Mouse (Mus musculus) left cerebral cortex, adult 18-20 months (tissue): ENCODE measurements around the gene Chrna10. TPM values are rescaled to one million over a fixed set of nuclear protein-coding genes. Genes with fewer than 3 reads are reported as not detected.

ENCODE experiments used
- DNase-seq, 2 experiments: peaks; one replicate each; pipeline ENCODE4 v3.0.0; 2021 to 2022; ENCODE audit warnings: low spot score in 2 of 2, mixed read lengths in 1 of 2
- total RNA-seq, 2 experiments: library from RNA; stranded (reverse); gene quantifications; 2 replicates each; pipeline ENCODE4 v1.2.3; 2021

The Chrna10 gene
- total RNA-seq, 2 experiments from 2014 or later = 0.30 to 0.46 TPM

DNA sequence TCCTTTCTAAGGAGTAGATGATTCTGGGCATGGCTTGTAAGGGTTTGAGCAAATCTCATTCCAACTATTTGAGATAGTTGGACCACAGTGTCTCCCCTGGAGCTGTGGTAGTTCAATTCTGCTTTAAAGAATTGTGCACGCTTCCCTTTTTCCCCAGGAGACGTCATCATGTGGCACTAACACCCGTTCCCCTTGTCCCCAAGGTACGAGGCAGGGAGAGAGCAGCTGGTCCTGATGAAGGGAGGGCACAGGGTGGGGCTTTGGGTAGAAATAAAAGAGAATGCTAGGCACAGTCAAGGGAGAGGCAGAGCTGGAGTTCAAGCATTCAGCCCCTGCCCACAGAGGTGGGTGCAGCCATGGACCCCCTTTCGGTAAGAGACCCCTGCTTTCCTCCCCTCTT, 33.8 kb downstream of the Chrna10 start, which contains the start of gene Trpc2:
Trpc2 (plus strand) TSS at position 301 of the 400 bp plus-strand sequence.
- DNase-seq = no peak

DNA sequence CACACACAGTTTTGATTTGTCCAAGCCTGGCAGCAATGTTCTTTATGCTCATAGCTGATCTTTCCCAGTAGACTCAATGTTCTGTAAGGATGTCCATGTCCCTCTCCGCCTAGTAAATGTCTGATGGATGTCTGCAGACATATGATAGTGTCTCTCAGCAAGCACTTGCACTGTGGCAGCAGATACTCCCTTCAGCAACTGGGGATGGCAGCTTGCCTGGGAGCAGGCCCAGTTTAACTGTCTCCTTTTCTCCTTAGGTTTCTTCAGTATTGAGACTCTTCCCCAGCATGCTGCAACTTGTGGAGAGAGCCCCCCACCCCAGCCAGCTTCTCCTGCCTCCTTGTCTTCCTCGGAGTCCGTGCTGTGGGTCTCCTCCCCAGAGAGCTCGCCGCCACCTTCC, 34.8 kb downstream of the Chrna10 start:
- no peak for DNase-seq

DNA sequence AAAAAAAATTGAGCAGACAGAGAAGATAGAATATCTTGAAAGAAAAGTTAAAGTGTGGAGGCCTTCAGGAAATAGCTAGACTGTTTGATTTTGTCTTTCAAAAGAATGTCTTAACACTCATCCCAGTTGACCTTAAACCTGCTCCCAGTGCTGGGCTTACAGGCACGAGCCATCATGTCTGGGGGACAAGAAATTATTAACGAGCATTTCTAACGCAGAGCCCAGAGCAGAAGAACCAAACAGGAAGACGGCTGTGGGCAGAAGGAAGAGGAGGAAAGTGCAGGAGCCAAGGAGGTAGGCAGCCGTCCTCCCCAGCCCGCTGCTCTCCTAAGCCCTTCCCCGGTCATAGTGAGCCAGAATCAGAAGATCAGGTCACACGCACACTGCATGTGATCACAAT, 36.3 kb downstream of the Chrna10 start:
- DNase-seq = no peak

DNA sequence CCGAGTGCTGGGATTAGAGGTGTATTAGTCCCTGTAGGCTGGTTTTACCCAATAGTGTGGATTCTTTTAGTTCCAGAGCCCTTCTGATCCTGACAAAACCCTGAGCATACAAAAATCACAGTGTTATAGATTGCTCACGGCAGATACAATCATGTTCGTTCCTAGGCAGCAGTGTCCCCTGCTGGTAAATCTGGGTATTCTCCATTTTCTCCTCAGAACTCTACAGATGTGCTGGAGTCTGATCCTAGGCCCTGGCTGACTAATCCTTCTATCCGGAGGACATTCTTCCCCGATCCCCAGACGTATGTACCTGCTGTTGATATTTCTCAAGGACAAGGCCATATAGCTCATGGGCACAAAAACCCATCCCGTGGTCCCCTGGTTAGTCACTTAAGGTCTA, 38.1 kb downstream of the Chrna10 start:
- peak in 1 of 2 experiments; percentile 16 for DNase-seq

- peak; percentile 24 to 36 for DNase-seq
Measured at GRCm38 (mm10) chr7:102076714-102077296, 39.8 kb downstream of the Chrna10 start.

- DNase-seq = no peak
Measured at GRCm38 (mm10) chr7:102066363-102066762, 50.3 kb downstream of the Chrna10 start.

DNA sequence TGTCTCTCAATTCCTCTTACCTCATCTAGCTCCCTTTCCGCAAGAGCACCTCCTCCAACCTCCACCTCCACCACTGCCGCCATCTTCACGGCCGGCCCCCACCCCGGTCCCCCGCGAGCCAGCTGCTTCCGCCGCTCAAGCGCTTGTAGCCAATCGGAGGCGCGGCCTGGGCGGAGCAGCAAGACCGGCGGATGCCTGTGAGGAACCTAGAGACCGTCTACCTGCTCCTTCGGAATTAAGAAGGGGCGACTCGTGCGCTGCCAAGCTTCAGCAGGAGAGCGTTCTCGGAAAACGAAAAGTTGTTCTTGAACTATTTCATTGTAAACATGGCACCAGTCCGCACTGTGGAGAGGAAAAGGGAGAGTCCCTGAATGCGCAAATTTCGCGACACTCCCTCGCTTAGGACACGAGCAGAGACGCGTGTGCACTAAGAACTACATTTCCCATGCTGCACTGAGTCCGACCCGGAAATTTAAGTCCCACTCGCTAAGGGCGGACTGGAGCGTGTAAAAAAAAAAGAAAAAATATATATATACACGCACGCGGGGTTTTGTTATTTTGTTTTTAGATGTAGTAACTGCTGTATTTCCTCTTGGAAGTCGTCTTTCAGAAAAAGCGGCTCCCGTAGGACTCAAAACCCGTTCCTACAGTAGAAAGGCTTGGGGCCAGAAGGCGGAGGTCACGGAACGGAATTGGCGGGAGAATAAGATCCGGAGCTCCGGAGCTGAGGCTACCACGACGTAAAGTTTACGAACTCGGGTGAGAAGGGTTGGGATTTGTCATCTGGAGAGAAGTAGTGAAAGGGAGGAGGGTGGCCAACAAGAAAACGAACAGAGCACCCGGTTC, 51.4 kb downstream of the Chrna10 start, which contains the start of the genes Rnf121, Xndc1 and Xntrpc:
Rnf121 (minus strand) TSS at position 424 of the 846 bp plus-strand sequence.
Xndc1 (plus strand) TSS at position 466 of the 846 bp plus-strand sequence.
Xntrpc (plus strand) TSS at position 668 of the 846 bp plus-strand sequence.
- DNase-seq = peak; percentile 89 to 95

DNA sequence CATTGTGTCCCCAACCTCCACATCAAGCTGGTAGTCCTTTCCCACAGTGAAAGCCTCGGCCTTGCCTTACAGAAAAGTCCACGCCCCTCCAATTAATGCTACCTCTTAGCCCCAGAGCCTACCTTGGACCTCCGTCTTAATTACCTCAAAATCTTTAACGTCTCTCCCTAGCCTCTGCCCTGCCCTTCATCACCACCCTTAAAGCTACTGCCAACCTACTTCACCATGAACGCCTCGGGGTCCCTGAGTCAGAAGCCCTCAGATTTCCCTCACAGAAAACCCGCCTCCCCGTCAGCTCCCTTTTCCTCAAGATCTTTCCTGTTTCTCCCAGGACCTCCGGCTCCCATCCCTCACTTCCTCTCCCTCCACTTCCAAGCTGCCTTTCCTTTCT, 52.0 kb downstream of the Chrna10 start:
- DNase-seq = no peak

DNA sequence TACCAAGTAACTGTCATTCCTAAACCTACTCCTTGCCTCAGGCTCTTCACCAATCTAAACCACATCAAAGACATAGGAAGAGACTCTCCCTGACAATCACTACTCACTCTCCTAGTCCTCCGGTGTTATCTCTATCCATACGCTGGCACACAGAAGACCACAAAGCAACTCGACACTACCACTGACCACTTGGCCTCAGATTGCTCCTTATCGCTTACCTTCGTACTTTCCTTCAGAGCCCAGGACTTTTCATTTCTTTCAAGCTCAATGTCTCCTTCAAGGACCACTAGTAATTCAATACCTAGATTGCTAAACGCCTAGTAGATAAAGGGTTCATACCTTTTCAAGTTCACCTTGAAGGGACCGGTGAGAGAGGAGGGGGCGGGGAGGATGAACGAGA, 52.7 kb downstream of the Chrna10 start:
- DNase-seq = no peak

GRCm38 (mm10) chr7:102062203-102062602, 54.4 kb downstream of the Chrna10 start:
- no peak for DNase-seq

DNA sequence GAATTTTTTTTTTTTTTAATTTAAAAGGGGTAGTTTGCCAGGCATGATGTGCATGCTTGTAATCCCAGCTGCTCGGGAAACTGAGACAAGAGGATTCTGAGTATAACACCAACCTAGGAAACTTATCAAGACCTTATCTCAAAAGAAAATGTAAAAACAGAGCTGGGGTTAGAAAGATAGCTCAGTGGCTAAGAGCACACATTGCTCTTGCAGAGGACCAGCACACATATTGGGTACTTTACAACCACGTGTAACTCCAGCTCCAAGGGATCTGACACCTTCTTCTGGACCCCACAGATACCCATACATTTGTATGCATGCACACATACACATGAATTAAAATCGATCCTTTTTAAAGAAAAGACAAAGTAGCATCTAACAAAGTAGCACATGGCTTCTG, 55.3 kb downstream of the Chrna10 start:
- DNase-seq = no peak

Other genes starting within 250 kb of the Chrna10 start
- not detected for gene Folr1, start 246.0 kb downstream of the Chrna10 start, total RNA-seq
- 10 to 100 TPM; 82.6 to 87.9 TPM for gene Lamtor1, start 210.9 kb downstream of the Chrna10 start, total RNA-seq
- gene Tomt, start 210.5 kb downstream of the Chrna10 start, total RNA-seq = not detected
- 1 to 10 TPM; 5.4 to 5.5 TPM for gene Lrrc51, start 182.9 kb downstream of the Chrna10 start, total RNA-seq
- 100 to 1,000 TPM in 1 of 2 experiments, 10 to 100 TPM in 1; 93.8 to 106 TPM for gene Numa1, start 182.7 kb downstream of the Chrna10 start, total RNA-seq
- 1 to 10 TPM; 6.6 to 6.8 TPM for gene Il18bp, start 98.1 kb downstream of the Chrna10 start, total RNA-seq
- gene Rnf121, start 51.4 kb downstream of the Chrna10 start, total RNA-seq = 10 to 100 TPM; 46.0 to 46.6 TPM
- gene Xndc1, start 51.3 kb downstream of the Chrna10 start, total RNA-seq = 10 to 100 TPM; 20.5 to 26.6 TPM
- 1 to 10 TPM; 2.4 to 2.5 TPM for gene Xntrpc, start 51.1 kb downstream of the Chrna10 start, total RNA-seq
- gene Trpc2, start 33.7 kb downstream of the Chrna10 start, total RNA-seq = not detected
- not detected for gene Art1, start 15.1 kb downstream of the Chrna10 start, total RNA-seq
- not detected for gene Art5, start 7.3 kb downstream of the Chrna10 start, total RNA-seq
- gene Nup98, start 93.3 kb upstream of the Chrna10 start, total RNA-seq = 10 to 100 TPM; 43.3 to 45.6 TPM
- gene Pgap2, start 93.4 kb upstream of the Chrna10 start, total RNA-seq = 10 to 100 TPM; 20.5 to 21.2 TPM
- gene Rhog, start 139.2 kb upstream of the Chrna10 start, total RNA-seq = 10 to 100 TPM; 21.7 to 22.5 TPM
- gene Stim1, start 151.0 kb upstream of the Chrna10 start, total RNA-seq = 10 to 100 TPM; 74.4 to 80.5 TPM